Mouse (Mus musculus) heart, postnatal 0 days (tissue): Measurements from ENCODE around the gene Dnajc2.

Experiments
- CTCF ChIP-seq: IDR thresholded peaks from 2 replicates; pipeline ENCODE4 v1.5.1; 2016; ENCODE audit warnings: antibody characterized with exemption, control low read depth, low read depth
- EP300 ChIP-seq: IDR thresholded peaks from 2 replicates; pipeline ENCODE4 v1.6.1; 2016; ENCODE audit warnings: antibody characterized with exemption, low read depth

- TF ChIP-seq CTCF: peak; percentile 95
- TF ChIP-seq EP300: no peak
These were observed 48.0 kb downstream of the Dnajc2 start, which contains the start of gene Pmpcb for GRCm38 (mm10) chr5:21736956-21737585.
